Mouse (Mus musculus): ENCODE measurements at regions not wholly inside any gene's neighbourhood (a gene's known extent, or its start where the extent isn't known, plus 50 kb on each side); places are given as distances from the start of the nearest gene placed in this dataset.

DNA sequence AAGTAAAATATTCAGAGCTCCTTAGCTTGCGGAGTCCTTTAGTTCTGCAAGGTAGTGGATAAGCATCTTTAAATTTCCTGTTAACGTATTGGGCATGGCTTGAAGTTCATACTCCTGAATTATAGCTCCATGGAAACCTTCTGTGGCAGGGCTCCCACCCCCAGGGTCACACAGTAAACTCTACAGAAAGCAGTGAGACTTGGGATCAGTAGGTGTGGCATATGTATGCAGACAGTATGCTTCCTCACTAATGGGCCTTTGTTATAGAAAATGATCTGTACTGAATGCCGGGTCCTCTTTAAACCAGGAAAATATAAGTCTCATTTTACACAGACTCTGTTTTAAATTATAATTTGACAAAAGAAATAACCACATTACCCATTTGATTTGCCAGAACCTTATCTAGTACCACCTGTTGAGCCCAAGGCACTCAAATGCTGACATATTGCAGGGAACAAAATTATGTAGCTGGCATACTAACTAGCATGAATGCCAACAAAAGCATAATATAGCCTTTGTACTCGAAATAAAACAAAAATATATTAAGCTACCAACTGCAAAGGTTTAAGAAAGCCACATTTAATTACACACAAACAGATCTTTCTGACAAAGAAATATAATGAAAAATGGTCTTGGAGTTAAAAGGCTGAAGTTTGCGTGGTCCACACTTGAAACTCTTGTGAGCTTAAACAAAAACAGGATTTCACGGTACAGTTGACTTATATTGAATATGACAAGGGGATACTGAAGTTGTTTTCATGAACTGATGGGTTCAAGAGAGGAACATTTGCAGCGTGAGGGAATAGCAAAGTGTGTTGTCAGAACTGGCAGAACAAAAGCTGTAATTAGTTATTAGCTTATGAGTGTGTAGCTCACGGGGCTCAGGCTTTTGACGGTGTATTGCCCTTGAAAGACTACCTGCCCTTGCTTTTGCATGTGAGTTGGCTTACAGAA, 310.7 kb upstream of the Nr5a2 start:
- 72% methylated on average over 9 of the region's 9 CpGs for WGBS (ENCODE audit: insufficient replicate concordance)

DNA sequence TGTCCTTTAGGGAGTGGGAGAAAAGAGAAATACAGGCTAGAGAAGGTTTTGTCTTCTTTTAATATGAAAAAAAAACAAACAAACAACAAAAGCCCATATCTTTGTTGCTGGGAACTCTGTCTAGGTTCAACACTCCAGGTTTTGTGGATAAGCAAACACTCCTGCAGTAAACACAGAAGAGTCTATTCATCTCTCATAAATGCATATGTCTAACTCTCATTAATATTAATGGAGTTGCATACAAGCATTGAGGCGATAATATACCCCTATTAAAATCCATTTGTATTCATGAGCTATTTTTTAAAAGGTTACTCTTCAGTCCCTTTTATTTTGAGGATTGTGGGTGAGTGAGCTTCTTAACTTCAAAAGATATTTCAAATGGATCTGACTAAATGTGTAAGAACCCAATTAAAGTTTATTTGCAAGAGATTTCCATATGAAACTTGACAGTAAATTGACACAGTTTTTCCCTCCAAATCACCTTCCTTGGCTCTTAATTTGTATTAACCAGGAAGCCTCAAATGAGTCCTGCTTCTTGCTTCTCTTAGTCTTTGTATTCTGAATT, 302.6 kb upstream of the Nr5a2 start:
- Histone ChIP-seq H3K27ac (ENCODE audit: low read depth) (no peak overlapping the region), H3K4me1 (ENCODE audit: insufficient read depth) (no peaks in the 10 kb centered on the region), H3K9ac (replicated peaks) (no peak overlapping the region), H3K4me2 (ENCODE audit: low read depth, low read length) (no peak overlapping the region), H3K4me3 (ENCODE audit: low read depth, low read length) (no peak overlapping the region), H3K27me3 (ENCODE audit: insufficient read depth, low read length) (no peaks in the 10 kb centered on the region), H3K9me3 (ENCODE audit: low read length) (no peaks in the 10 kb centered on the region), H3K36me3 (replicated peaks; ENCODE audit: insufficient read depth, low read length) (no peaks in the 10 kb centered on the region)
- ATAC-seq = no peak
- 83% methylated on average over 1 of the region's 1 CpGs for WGBS (ENCODE audit: insufficient replicate concordance)
- TF ChIP-seq CTCF (IDR thresholded peaks at IDR 0.05; ENCODE audit: low read depth) (no peak), EP300 (IDR thresholded peaks at IDR 0.05; ENCODE audit: low read depth) (no peak)
- no peak for DNase-seq

More for the DNA sequence above, 310.7 kb upstream of the Nr5a2 start:
- DNase-seq = no peak
- H3K4me2 ChIP-seq (ENCODE audit: low read depth, low read length) = no peak overlapping the region
- no peak overlapping the region for H3K27ac ChIP-seq (ENCODE audit: low read depth)
- TF ChIP-seq CTCF (IDR thresholded peaks at IDR 0.05; ENCODE audit: low read depth) (no peak), EP300 (IDR thresholded peaks at IDR 0.05; ENCODE audit: low read depth) (no peak)
- no peaks in the 10 kb centered on the region for H3K4me1 ChIP-seq (ENCODE audit: insufficient read depth)
- H3K27me3 ChIP-seq (ENCODE audit: insufficient read depth, low read length) = no peaks in the 10 kb centered on the region
- no peak for ATAC-seq
- no peak overlapping the region for H3K9ac ChIP-seq (replicated peaks)
- no peaks in the 10 kb centered on the region for H3K9me3 ChIP-seq (ENCODE audit: low read length)
- H3K4me3 ChIP-seq (ENCODE audit: low read depth, low read length) = no peak overlapping the region
- H3K36me3 ChIP-seq (replicated peaks; ENCODE audit: insufficient read depth, low read length) = no peaks in the 10 kb centered on the region

DNA sequence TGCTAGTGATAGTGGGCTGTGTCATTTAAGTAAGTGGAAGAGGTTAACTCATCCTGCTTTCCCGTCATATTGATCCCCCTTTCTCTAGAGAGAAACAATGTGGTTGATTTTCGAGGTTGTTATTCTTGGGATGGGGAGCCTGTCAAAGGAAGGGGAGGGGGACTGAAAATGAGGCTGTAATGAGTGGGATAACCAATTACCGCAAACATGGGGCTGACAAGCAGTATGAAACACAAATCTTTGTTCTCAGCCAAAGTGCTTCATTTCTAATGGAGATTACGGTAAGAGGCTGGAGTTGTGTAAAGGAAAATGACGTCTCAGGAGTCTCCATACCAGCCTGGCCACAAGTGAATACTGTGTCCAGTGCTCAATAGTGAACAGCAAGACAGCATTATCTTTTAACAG, 301.9 kb upstream of the Nr5a2 start:
- Histone ChIP-seq H3K27ac (ENCODE audit: low read depth) (no peak overlapping the region), H3K9ac (replicated peaks) (no peak overlapping the region), H3K4me2 (ENCODE audit: low read depth, low read length) (no peak overlapping the region), H3K36me3 (replicated peaks; ENCODE audit: insufficient read depth, low read length) (no peaks in the 10 kb centered on the region), H3K4me3 (ENCODE audit: low read depth, low read length) (no peak overlapping the region), H3K4me1 (ENCODE audit: insufficient read depth) (no peaks in the 10 kb centered on the region), H3K9me3 (ENCODE audit: low read length) (no peaks in the 10 kb centered on the region), H3K27me3 (ENCODE audit: insufficient read depth, low read length) (no peaks in the 10 kb centered on the region)
- WGBS (ENCODE audit: insufficient replicate concordance) = 61% methylated on average over 5 of the region's 5 CpGs
- DNase-seq (no peak), ATAC-seq (no peak)
- no peak for TF ChIP-seq CTCF (IDR thresholded peaks at IDR 0.05; ENCODE audit: low read depth)
- no peak for TF ChIP-seq EP300 (IDR thresholded peaks at IDR 0.05; ENCODE audit: low read depth)

DNA sequence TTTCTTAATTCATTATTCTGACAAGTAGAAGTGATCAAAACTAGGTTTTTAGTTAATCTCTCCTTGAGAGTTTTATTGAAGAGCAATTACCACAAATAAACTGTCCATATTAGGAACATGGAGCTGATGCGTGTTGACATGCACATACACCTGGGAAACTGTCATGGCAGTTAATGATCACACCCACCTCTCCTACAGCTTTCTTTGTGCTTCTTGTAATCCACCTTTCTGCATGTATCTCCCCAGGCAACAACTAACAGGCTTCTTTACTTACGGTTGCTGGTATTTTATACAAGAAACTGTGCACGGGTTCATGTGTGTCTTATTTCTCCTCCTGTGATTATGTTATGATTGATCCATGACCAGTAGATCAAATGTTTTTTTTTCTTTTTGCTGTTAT, 296.0 kb upstream of the Nr5a2 start:
- DNase-seq (no peak), ATAC-seq (no peak)
- TF ChIP-seq EP300 (IDR thresholded peaks at IDR 0.05; ENCODE audit: low read depth) = no peak
- no peak for TF ChIP-seq CTCF (IDR thresholded peaks at IDR 0.05; ENCODE audit: low read depth)
- no peak overlapping the region for H3K4me3 ChIP-seq (ENCODE audit: low read depth, low read length)
- H3K36me3 ChIP-seq (replicated peaks; ENCODE audit: insufficient read depth, low read length) = no peaks in the 10 kb centered on the region
- no peak overlapping the region for H3K9ac ChIP-seq (replicated peaks)
- WGBS (ENCODE audit: insufficient replicate concordance) = 79% methylated on average over 3 of the region's 3 CpGs
- H3K9me3 ChIP-seq (ENCODE audit: low read length) = no peaks in the 10 kb centered on the region
- no peaks in the 10 kb centered on the region for H3K27me3 ChIP-seq (ENCODE audit: insufficient read depth, low read length)
- H3K4me2 ChIP-seq (ENCODE audit: low read depth, low read length) = no peak overlapping the region
- no peak overlapping the region for H3K27ac ChIP-seq (ENCODE audit: low read depth)
- H3K4me1 ChIP-seq (ENCODE audit: insufficient read depth) = no peaks in the 10 kb centered on the region

DNA sequence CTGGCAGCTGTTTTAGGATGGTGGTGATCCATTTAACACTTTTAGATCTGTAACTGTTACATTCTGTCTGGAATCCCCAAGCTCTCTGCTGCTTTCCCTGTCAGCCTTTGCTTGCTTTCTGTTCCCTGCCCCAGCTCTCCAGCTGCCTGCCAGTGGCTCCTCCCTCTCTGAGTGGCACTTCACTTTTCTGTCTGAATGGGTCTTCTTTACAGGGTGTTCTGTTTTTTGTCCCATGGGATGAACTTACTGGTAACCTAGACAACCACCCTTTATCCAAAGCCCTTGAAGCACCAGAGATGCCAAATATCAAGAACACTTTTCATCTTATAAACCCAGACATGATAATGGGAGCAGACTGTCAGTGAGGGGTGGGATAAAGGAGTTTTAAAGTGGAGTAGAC, 294.8 kb upstream of the Nr5a2 start:
- Histone ChIP-seq H3K27ac (ENCODE audit: low read depth) (no peak overlapping the region), H3K9ac (replicated peaks) (no peak overlapping the region), H3K27me3 (ENCODE audit: insufficient read depth, low read length) (no peaks in the 10 kb centered on the region), H3K9me3 (ENCODE audit: low read length) (no peaks in the 10 kb centered on the region), H3K4me3 (ENCODE audit: low read depth, low read length) (no peak overlapping the region), H3K4me2 (ENCODE audit: low read depth, low read length) (no peak overlapping the region), H3K4me1 (ENCODE audit: insufficient read depth) (no peaks in the 10 kb centered on the region), H3K36me3 (replicated peaks; ENCODE audit: insufficient read depth, low read length) (no peaks in the 10 kb centered on the region)
- TF ChIP-seq CTCF (IDR thresholded peaks at IDR 0.05; ENCODE audit: low read depth) (no peak), EP300 (IDR thresholded peaks at IDR 0.05; ENCODE audit: low read depth) (no peak)
- ATAC-seq = no peak
- no peak for DNase-seq

DNA sequence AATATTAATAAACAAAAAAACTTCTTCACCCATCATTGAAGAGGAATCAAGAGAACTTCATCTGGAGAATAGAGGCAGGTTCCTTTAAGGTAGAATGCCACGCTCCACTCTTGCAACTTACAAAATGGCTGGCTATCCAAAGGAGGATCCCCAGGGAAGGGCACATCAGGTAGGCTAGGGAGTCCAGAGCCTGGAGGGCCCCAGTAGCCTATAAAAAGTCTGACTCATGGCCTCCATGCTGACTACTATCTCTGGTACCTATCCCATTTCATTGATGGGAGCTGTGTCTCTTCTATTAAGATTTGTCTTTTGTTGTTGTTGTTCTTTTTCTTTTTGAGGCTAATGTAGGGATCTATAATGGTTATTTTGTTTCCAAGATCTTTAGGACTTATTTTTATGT, 294.4 kb upstream of the Nr5a2 start:
- no peak overlapping the region for H3K4me3 ChIP-seq (ENCODE audit: low read depth, low read length)
- H3K9ac ChIP-seq (replicated peaks) = no peak overlapping the region
- no peak for DNase-seq
- ATAC-seq = no peak
- no peak overlapping the region for H3K27ac ChIP-seq (ENCODE audit: low read depth)
- no peaks in the 10 kb centered on the region for H3K27me3 ChIP-seq (ENCODE audit: insufficient read depth, low read length)
- WGBS (ENCODE audit: insufficient replicate concordance) = 83% methylated on average over 1 of the region's 1 CpGs
- H3K4me2 ChIP-seq (ENCODE audit: low read depth, low read length) = no peak overlapping the region
- TF ChIP-seq EP300 (IDR thresholded peaks at IDR 0.05; ENCODE audit: low read depth) = no peak
- no peak for TF ChIP-seq CTCF (IDR thresholded peaks at IDR 0.05; ENCODE audit: low read depth)
- H3K9me3 ChIP-seq (ENCODE audit: low read length) = no peaks in the 10 kb centered on the region
- H3K4me1 ChIP-seq (ENCODE audit: insufficient read depth) = no peaks in the 10 kb centered on the region
- no peaks in the 10 kb centered on the region for H3K36me3 ChIP-seq (replicated peaks; ENCODE audit: insufficient read depth, low read length)
